Mouse (Mus musculus) left cerebral cortex, postnatal 25 days (tissue): ENCODE measurements around the gene Spi1. TPM values are rescaled to one million over a fixed set of nuclear protein-coding genes. Genes with fewer than 3 reads are reported as not detected.

Source experiments
- DNase-seq, 2 experiments: peaks; one replicate each; pipeline ENCODE4 v3.0.0; 2022; ENCODE audit warnings: low spot score in 2 of 2, mixed read lengths in 1 of 2
- intact Hi-C: fragments of 180-260 bp; cut with DNase I; formaldehyde crosslinking; loops from one replicate; pipeline ENCODE4 v1.15.1; 2025
- total RNA-seq, 2 experiments: library from RNA; stranded (reverse); gene quantifications; 2 replicates each; pipeline ENCODE4 v1.2.3; 2021

The Spi1 gene
- total RNA-seq, 2 experiments from 2014 or later: 3.0 to 5.3 TPM

- DNase-seq: no peak
- intact Hi-C loops: loop anchor here (5.0 kb wide), 2 partner anchors 147 to 177 kb away; partner anchors contain the start of gene C1qtnf4
These were observed 18.0 kb upstream of the Spi1 start for GRCm38 (mm10) chr2:91064211-91064610.

DNA sequence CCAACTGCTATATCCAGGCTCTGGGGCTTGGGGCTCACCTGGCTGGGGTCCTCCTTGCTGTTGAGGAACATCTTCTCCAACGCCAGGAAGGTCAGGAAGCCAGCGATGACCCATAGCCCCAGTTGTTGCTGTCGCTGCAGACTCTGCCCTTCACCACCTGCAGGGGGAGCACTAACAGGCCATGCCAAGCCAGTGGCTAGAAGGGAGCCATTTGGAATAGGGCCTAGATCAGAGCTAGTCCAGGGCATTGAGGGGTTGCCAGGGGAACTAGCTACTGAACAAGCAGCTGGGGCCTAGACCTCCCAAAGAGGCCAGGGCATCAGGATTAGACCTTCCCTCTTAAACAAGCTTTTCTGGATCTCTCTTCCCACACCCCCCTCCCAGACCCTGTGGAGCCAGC is 16.6 kb upstream of the Spi1 start:
- intact Hi-C loops: no loop called here
- DNase-seq: peak; percentile 42 to 51

GRCm38 (mm10) chr2:91066455-91066854 is 15.7 kb upstream of the Spi1 start:
- no peak for DNase-seq
- intact Hi-C loops: no loop called here

DNA sequence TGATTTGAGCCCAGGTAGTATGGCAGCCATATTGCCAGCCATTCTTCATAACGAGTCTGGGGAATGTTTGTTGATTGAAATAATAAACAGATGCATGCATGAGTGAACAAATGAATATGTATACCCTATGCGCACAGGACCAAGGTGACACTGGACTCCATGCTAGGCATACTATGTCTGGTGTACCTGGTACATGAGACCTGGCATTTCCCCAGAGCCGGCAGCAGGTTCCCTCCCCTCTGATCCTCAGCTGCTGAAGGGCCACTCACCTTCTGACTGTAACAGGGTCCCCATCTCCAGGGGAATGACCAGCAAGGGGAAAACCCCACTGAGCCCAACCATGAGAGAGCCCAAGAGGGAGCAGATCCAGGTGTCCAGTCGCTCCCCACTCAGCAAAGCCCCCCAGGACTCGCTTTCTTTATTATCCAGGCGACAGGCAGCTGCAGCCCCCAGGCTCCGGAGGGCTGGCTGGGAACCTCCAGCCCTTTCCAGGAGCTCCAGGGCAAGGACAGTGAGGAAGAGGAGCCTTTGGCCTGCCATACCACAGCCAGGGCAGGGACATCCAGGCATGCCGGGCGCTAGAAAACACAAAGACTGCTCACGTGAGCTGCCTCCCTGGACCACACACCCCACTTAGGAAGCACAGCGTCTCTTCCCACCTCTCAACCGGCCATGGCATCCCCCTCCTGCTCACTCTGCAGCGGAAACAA is 13.9 kb upstream of the Spi1 start:
- intact Hi-C loops: no loop called here
- DNase-seq: no peak

DNA sequence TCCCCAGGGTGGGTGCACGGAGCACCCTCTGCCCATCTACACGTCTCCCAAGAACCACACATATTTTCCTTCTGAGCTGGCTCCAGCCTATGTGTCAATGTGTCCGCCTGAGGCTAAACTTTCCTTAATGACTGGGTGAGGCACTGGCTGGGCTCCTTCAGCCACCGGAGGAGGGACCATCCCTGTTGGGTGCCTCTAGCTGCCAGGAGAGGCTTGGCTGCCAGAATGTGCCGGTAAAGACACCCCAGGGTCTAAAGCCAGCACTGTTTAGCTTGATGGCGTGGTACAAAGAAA is 13.4 kb upstream of the Spi1 start:
- intact Hi-C loops: no loop called here
- no peak for DNase-seq

GRCm38 (mm10) chr2:91069306-91070000 is 12.7 kb upstream of the Spi1 start:
- no peak for DNase-seq
- intact Hi-C loops: no loop called here

- DNase-seq: peak; percentile 97
- intact Hi-C loops: loop anchor here (1.0 kb wide), 1 partner anchor 31 kb away; no protein-coding TSS in a partner anchor
These were observed 12.0 kb upstream of the Spi1 start, which contains the start of gene Slc39a13 for GRCm38 (mm10) chr2:91070076-91070800. Gene Slc39a13, minus strand, starts transcription at chr2:91070417.

DNA sequence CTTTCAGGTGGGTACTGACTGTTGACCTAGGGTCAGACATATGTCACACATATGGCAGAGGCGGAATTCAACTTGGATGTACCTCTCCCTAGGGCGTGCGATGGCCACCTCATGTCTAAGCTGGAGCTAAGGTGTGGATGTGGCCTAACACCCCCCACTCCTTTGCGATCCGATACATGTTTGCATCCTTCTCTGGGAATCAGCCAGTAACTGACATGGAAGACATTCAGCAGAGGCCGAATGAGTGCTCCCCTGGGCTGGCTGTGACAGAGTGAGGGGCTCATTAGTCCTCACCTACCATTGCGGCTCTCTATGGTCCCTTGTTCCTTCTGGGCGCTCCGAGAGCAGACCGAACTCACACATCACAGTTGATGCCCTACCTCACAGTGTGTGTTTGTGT is 11.1 kb upstream of the Spi1 start:
- no peak for DNase-seq
- intact Hi-C loops: no loop called here

GRCm38 (mm10) chr2:91072092-91072491 is 10.1 kb upstream of the Spi1 start:
- DNase-seq: no peak
- intact Hi-C loops: no loop called here

- intact Hi-C loops: no loop called here
- DNase-seq: no peak
These were observed 4.3 kb upstream of the Spi1 start for GRCm38 (mm10) chr2:91077957-91078313.

GRCm38 (mm10) chr2:91078314-91079025 is 3.7 kb upstream of the Spi1 start:
- no peak for DNase-seq
- intact Hi-C loops: no loop called here

DNA sequence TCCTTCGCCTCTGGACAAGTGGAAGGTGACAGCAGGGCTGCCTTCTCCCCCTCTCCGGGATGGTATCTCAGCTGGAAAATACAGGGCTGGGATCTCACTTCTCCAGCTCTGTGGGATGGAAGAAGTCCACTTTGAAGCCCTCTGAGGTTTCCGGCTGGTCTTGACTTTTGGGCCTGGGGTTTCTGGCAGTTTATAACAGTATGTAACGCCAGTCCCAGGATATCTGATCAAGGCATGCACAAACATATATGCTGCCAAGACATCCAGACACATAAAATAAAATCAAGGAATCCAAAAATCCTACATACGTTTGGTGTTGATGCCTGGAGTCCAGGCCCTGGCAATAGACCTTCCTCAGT is 3.2 kb upstream of the Spi1 start:
- DNase-seq: no peak
- intact Hi-C loops: no loop called here

DNA sequence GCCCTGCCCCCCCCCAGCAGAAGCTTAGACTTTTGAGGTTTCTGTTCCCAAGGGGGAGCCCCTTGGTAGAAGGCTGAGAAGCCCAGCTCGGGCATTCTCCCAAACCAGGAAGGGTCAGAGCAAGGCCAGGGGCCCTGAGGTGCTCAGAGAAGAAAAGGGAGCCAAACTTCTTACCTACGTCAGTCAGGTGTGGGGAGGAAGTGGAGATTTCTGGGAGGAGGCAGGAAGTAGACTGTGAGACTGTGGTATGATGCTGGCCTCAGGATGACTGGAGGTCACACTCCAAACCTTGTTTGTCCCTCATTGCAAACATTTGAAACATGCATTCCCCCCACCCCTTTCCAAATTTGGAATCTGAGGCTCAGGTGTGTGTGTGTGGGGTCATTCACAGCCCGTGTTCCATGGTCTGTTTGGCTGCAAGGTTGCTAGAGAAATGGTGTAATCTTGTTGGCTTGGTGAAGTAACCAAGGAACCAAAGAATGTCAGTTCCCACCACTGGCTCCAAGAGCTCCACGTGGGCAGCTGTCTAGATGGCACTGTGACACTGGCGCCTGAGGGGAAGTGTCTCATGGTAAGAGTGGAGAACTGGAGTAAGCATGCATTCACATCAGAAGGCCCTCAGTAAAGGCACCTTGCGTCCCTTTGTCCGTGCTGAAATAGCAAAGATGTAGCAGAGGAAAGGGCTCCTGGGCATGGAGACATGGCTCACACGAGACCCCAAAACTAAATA is 1.2 kb upstream of the Spi1 start:
- DNase-seq: no peak
- intact Hi-C loops: no loop called here

- intact Hi-C loops: no loop called here
- no peak for DNase-seq
These were observed 654 bp downstream of the Spi1 start for GRCm38 (mm10) chr2:91082844-91083243.

GRCm38 (mm10) chr2:91083366-91083940 is 1.3 kb downstream of the Spi1 start:
- intact Hi-C loops: no loop called here
- DNase-seq: no peak

DNA sequence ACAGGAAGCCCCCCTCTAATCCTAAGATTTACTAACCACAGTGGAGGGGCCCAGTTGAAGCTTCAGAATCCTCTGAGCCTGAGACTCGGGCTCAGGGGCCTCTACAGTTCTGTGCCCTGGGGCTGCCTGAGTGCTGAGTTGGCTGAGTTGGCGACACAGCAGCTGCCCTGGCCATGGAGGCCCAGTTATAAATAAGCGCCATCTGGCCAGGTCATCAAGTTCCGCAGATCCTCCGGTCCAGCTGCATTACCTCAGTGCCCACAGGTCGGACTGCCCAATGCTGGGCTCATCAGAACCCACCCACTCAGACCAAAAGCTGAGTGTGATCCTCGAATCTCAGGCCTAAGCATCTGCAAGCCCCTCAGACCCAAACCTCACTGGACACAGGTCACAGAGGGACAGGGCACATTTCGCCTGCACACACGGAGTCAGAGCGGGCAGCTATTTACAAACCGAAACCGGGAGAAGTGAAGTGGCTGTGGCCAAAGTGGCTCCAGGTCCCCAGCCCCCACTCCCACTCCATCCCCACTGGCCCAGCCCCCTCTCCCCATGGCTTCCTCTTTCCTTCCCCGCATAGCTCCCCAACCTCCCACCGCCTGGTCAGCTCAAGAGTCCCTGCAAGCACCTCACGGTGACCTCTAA is 2.1 kb downstream of the Spi1 start:
- intact Hi-C loops: no loop called here
- DNase-seq: peak in 1 of 2 experiments; percentile 39

GRCm38 (mm10) chr2:91085494-91086391 is 3.6 kb downstream of the Spi1 start:
- intact Hi-C loops: no loop called here
- DNase-seq: no peak
